Mouse (Mus musculus) adrenal gland, adult 2 months (tissue): ENCODE measurements around the gene Abcc9. TPM values are rescaled to one million over a fixed set of nuclear protein-coding genes. Genes with fewer than 3 reads are reported as not detected.

Experiments used
- DNase-seq: peaks from one replicate; pipeline ENCODE4 v3.0.0; 2021
- polyA plus RNA-seq: library from polyadenylated mRNA; depleted of rRNA; stranded (reverse); fragments of >200 nt; gene quantifications from 2 replicates; pipeline ENCODE4 v1.2.3, GENCODE M21; 2012; rRNA removed
- total RNA-seq, 2 experiments: library from RNA; stranded (reverse); gene quantifications; 2 replicates each; pipeline ENCODE4 v1.2.3; 2021

Gene Abcc9
- total and polyA plus RNA-seq, 3 experiments, result 3.1 to 17.3 (median 13.7) TPM

DNA sequence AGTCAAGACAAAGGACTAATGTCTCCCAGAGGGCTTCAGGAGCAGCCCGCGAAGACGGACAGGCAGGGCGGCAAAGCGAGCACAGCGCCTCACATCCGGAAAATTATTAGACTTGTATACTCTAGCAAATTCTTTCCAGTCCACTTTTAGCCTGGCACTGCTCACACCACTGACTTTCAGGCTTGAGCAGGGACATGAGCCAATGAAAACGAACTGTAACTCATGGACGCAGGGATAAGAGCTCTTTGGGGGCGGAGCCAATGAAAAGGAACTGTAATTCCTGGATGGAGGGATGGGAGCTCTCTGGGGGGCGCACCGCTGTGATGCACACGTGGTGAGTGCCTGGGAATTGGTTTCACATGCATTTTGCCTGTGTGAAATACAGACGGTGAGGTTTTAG is 157.0 kb downstream of the Abcc9 start:
- DNase-seq, result no peak

GRCm38 (mm10) chr6:142543648-142544047 is 158.5 kb downstream of the Abcc9 start:
- no peak for DNase-seq

- no peak for DNase-seq
These were observed 159.3 kb downstream of the Abcc9 start for GRCm38 (mm10) chr6:142542800-142543175.

GRCm38 (mm10) chr6:142542082-142542799 is 159.9 kb downstream of the Abcc9 start:
- no peak for DNase-seq

GRCm38 (mm10) chr6:142540561-142541160 is 161.5 kb downstream of the Abcc9 start:
- DNase-seq, result no peak

- DNase-seq, result peak; percentile 11
These were observed 162.0 kb downstream of the Abcc9 start for GRCm38 (mm10) chr6:142540131-142540530.

DNA sequence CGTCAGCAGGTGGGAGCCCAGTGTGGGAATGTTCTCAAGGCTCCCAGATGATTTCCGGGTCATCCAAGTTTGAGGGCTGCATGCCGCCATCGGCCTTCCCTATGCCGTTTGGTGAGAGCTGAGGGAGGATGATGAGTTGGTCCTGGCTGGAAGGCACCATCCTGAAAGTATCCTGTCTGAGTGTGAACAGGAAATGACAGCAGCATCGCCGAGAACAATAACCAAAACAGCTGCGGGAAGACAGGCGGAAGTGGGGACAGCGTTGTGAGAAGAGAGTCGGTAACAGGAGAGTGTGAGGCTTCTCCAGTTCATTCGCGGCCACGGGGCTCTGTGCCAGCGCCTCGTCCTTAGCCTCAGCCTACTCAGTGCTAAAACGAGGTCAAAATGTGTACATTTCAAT is 163.6 kb downstream of the Abcc9 start:
- peak; percentile 50 for DNase-seq

Other genes with a start within 250 kb of the Abcc9 start
- gene Gys2, start 229.2 kb downstream of the Abcc9 start, total RNA-seq, result 10 to 100 TPM in 1 of 2 experiments, 1 to 10 TPM in 1; 9.8 to 18.5 TPM
- 2.5 and 3.0 TPM in 2 replicates for gene Gys2, start 229.2 kb downstream of the Abcc9 start, polyA plus RNA-seq
- 100 to 1,000 TPM; 222 to 343 TPM for gene Ldhb, start 194.4 kb downstream of the Abcc9 start, total RNA-seq
- gene Ldhb, start 194.4 kb downstream of the Abcc9 start, polyA plus RNA-seq, result 39.7 and 47.7 TPM in 2 replicates
- gene Kcnj8, start 130.7 kb downstream of the Abcc9 start, total RNA-seq, result 10 to 100 TPM in 1 of 2 experiments, 1 to 10 TPM in 1; 6.4 to 12.1 TPM
- 5.6 and 7.6 TPM in 2 replicates for gene Kcnj8, start 130.7 kb downstream of the Abcc9 start, polyA plus RNA-seq
- gene Cmas, start 54.4 kb upstream of the Abcc9 start, total RNA-seq, result 10 to 100 TPM; 30.5 to 30.8 TPM
- gene Cmas, start 54.4 kb upstream of the Abcc9 start, polyA plus RNA-seq, result 4.4 and 11.0 TPM in 2 replicates
- gene Sult6b2, start 102.2 kb upstream of the Abcc9 start, total RNA-seq, result not detected
- not detected in 2 replicates for gene Sult6b2, start 102.2 kb upstream of the Abcc9 start, polyA plus RNA-seq